Mouse (Mus musculus) midbrain, embryonic 16.5 days (tissue): ENCODE data around the gene Ufc1. TPM values are rescaled to one million over a fixed set of nuclear protein-coding genes. Genes with fewer than 3 reads are reported as not detected.

Experiments used
- ATAC-seq: fragments of 200-750 bp; cut with Nextera tagmentation; 2 replicates; pipeline ENCODE4 v1.8.0; 2017; ENCODE audit warnings: moderate TSS enrichment
- H3K27ac ChIP-seq: fragments of 300-500 bp; sonication (generic); 2 replicates; pipeline ENCODE4 v1.5.1; 2014; ENCODE audit warnings: mild to moderate bottlenecking, low read length, mixed read lengths
- H3K27me3 ChIP-seq: fragments of 300-500 bp; sonication (generic); 2 replicates; pipeline ENCODE4 v1.6.1; 2014; ENCODE audit warnings: low read depth, low read length, mixed read lengths; ENCODE audit not compliant: control insufficient read depth, insufficient read depth
- H3K36me3 ChIP-seq: fragments of 300-500 bp; sonication (generic); 2 replicates; pipeline ENCODE4 v1.6.1; 2014; ENCODE audit warnings: mild to moderate bottlenecking, low read length, moderate library complexity, mixed read lengths; ENCODE audit not compliant: control insufficient read depth, insufficient read depth
- H3K4me1 ChIP-seq: fragments of 300-500 bp; sonication (generic); 2 replicates; pipeline ENCODE4 v1.6.1; 2014; ENCODE audit warnings: mild to moderate bottlenecking, low read length, mixed read lengths; ENCODE audit not compliant: control insufficient read depth, insufficient read depth
- H3K4me2 ChIP-seq: fragments of 300-500 bp; sonication (generic); 2 replicates; pipeline ENCODE4 v1.6.1; 2014; ENCODE audit warnings: mild to moderate bottlenecking, low read length, mixed read lengths
- H3K4me3 ChIP-seq: fragments of 300-500 bp; sonication (generic); 2 replicates; pipeline ENCODE4 v1.5.1; 2014; ENCODE audit warnings: low read depth, mild to moderate bottlenecking, low read length, moderate library complexity, mixed read lengths
- H3K9ac ChIP-seq: fragments of 300-500 bp; sonication (generic); 2 replicates; pipeline ENCODE4 v1.6.1; 2014; ENCODE audit warnings: low read depth, low read length, mixed read lengths
- H3K9me3 ChIP-seq: fragments of 300-500 bp; sonication (generic); replicated peaks from 2 replicates; pipeline ENCODE4 v1.6.1; 2014; ENCODE audit warnings: mild to moderate bottlenecking, low read length, mixed read lengths; ENCODE audit not compliant: control insufficient read depth, poor library complexity, severe bottlenecking
- WGBS: fragments of 180-500 bp; shearing (Covaris S2); extraction: QIAGEN DNeasy Blood & Tissue Kit; methylation state at CpG from one replicate; pipeline ENCODE4 v1.1.7; 2014; 5-methylcytosine and 5-hydroxymethylcytosine counted together
- polyA plus RNA-seq: library from polyadenylated mRNA; unstranded; fragments of >200 nt; fragmentation: Nextera tagmentation; extraction: Ambion mirVana; gene quantifications from 2 replicates; pipeline ENCODE4 v1.2.1, GENCODE M21; 2015

Ufc1 gene
- polyA plus RNA-seq, 1 experiment from 2014 or later: 116 TPM

DNA sequence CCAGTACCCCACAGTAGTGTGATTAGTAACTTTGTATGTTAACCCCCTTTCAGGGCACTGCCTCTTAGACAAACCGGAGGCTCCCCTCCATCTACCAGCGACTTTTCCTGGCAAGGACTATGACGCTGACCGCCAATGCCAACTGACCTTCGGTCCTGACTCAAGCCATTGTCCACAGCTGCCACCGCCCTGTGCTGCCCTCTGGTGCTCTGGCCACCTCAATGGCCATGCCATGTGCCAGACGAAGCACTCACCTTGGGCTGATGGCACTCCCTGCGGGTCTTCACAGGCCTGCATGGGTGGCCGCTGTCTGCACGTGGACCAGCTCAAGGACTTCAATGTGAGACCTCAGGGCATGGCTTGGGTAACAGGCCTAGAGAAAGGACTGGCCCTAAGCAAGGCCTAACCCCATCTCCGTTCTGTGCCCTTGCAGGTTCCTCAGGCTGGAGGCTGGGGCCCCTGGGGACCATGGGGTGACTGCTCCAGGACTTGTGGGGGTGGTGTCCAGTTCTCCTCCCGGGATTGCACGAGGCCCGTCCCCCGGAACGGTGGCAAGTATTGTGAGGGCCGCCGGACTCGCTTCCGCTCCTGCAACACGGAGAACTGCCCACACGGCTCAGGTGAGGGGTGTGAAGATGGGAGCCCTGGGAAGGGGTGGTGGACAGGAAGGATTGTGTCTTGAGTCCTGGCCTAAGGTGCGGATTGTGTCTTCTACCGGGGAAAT, 38.6 kb downstream of the Ufc1 start:
- H3K27ac ChIP-seq: no peak overlapping the region
- H3K4me1 ChIP-seq: peaks cover 8% of the 10 kb centered on the region
- H3K4me3 ChIP-seq: no peak overlapping the region
- no peak for ATAC-seq
- H3K27me3 ChIP-seq: no peaks in the 10 kb centered on the region
- no peak overlapping the region for H3K4me2 ChIP-seq
- H3K9ac ChIP-seq: no peak overlapping the region
- H3K9me3 ChIP-seq: no peaks in the 10 kb centered on the region
- WGBS: 93% methylated on average over 24 of the region's 24 CpGs
- no peaks in the 10 kb centered on the region for H3K36me3 ChIP-seq

GRCm38 (mm10) chr1:171252415-171252814, 42.4 kb downstream of the Ufc1 start:
- ATAC-seq: no peak
- 0 out of 2 replicates have a peak overlapping the region, but pooled peaks have one; percentile 4 for H3K27ac ChIP-seq
- H3K36me3 ChIP-seq: no peaks in the 10 kb centered on the region
- no peaks in the 10 kb centered on the region for H3K9me3 ChIP-seq
- 47% methylated on average over 17 of the region's 17 CpGs for WGBS
- H3K4me3 ChIP-seq: peak overlapping the region; percentile 13; the same call in 1 of the 2 replicates
- no peaks in the 10 kb centered on the region for H3K27me3 ChIP-seq
- peaks cover 21% of the 10 kb centered on the region for H3K4me1 ChIP-seq
- H3K9ac ChIP-seq: no peak overlapping the region
- H3K4me2 ChIP-seq: peak overlapping the region; percentile 53

GRCm38 (mm10) chr1:171251594-171252324, 43.1 kb downstream of the Ufc1 start:
- Histone ChIP-seq H3K27ac (0 out of 2 replicates have a peak overlapping the region, but pooled peaks have one; percentile 4), H3K9ac (peak overlapping the region; percentile 39; the same call in 1 of the 2 replicates), H3K9me3 (no peaks in the 10 kb centered on the region), H3K4me1 (peaks cover 22% of the 10 kb centered on the region), H3K4me3 (peak overlapping the region; percentile 34), H3K36me3 (no peaks in the 10 kb centered on the region), H3K4me2 (peak overlapping the region; percentile 53), H3K27me3 (no peaks in the 10 kb centered on the region)
- 5% methylated on average over 13 of the region's 13 CpGs for WGBS
- no peak for ATAC-seq

GRCm38 (mm10) chr1:171250680-171251593, 43.9 kb downstream of the Ufc1 start, which contains the start of gene Ndufs2:
TSS of gene Ndufs2 (minus strand) at chr1:171251388.
- no peaks in the 10 kb centered on the region for H3K9me3 ChIP-seq
- H3K9ac ChIP-seq: peak within 1 kb of the TSS; percentile 61
- H3K36me3 ChIP-seq: no peaks in the 10 kb centered on the region
- H3K4me2 ChIP-seq: peak within 1 kb of the TSS; percentile 53
- no peak for ATAC-seq
- H3K4me3 ChIP-seq: peak within 1 kb of the TSS; percentile 34
- H3K4me1 ChIP-seq: peaks cover 27% of the 10 kb centered on the region
- H3K27me3 ChIP-seq: no peaks in the 10 kb centered on the region
- H3K27ac ChIP-seq: peak within 1 kb of the TSS; percentile 53
- WGBS: 14% methylated on average over 26 of the region's 26 CpGs

DNA sequence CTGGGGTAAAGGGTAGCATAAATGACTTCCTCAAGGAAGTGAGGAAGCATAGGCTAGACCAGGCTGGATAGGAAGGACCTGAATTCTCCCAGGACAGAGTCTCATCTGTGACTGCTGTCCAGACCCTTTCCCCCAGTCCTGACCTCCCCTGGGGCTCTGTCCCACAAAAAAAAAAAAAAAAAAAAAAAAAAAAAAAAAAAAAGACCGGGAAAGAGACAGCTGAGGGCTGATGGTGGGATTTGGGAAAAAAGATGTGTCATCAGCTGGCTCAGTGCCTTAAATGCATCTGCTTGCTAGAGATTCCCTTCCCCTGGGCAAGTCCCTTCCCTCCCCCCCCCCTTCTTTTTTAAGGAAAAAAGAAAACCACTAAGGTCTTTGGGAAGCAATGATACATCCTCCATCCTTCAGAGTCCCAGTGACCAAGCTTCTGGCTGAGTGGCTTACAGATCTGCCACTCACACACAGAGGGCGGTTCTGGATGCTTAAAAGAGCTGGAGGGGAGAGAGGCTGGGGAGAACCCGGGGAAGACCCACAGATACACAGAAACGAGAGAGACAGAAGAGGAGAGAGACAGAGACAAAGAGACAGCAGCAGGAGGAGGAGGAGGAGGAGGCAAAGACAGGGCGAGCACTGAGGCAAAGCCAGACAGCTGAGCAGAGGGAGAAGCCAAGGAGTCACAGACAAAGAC, 44.8 kb downstream of the Ufc1 start, which contains the start of gene Adamts4:
Gene Adamts4 (plus strand): TSS at position 509 of the 688 bp plus-strand sequence.
- Histone ChIP-seq H3K27ac (peak within 1 kb of the TSS; percentile 53), H3K27me3 (no peaks in the 10 kb centered on the region), H3K4me3 (peak within 1 kb of the TSS; percentile 34), H3K9ac (peak within 1 kb of the TSS; percentile 61), H3K4me1 (peaks cover 33% of the 10 kb centered on the region), H3K9me3 (no peaks in the 10 kb centered on the region), H3K36me3 (no peaks in the 10 kb centered on the region), H3K4me2 (peak within 1 kb of the TSS; percentile 53)
- no peak for ATAC-seq
- WGBS: 14% methylated on average over 5 of the region's 5 CpGs

- 32% methylated on average over 3 of the region's 3 CpGs for WGBS
Measured at GRCm38 (mm10) chr1:171248386-171249226, 46.2 kb downstream of the Ufc1 start.

GRCm38 (mm10) chr1:171247916-171248315, 46.9 kb downstream of the Ufc1 start:
- Histone ChIP-seq H3K4me1 (peaks cover 33% of the 10 kb centered on the region), H3K9ac (peak overlapping the region; percentile 57; the same call in 1 of the 2 replicates), H3K36me3 (no peaks in the 10 kb centered on the region; the same call in 1 of the 2 replicates), H3K27me3 (no peaks in the 10 kb centered on the region), H3K4me3 (no peak overlapping the region), H3K9me3 (no peaks in the 10 kb centered on the region), H3K27ac (peak overlapping the region; percentile 51), H3K4me2 (peak overlapping the region; percentile 63)
- ATAC-seq: no peak
- 30% methylated on average over 4 of the region's 4 CpGs for WGBS

More at GRCm38 (mm10) chr1:171248386-171249226, 46.2 kb downstream of the Ufc1 start:
- no peaks in the 10 kb centered on the region; the same call in 1 of the 2 replicates for H3K36me3 ChIP-seq
- peaks cover 33% of the 10 kb centered on the region for H3K4me1 ChIP-seq
- H3K4me3 ChIP-seq: no peak overlapping the region
- H3K9me3 ChIP-seq: no peaks in the 10 kb centered on the region
- H3K27ac ChIP-seq: no peak overlapping the region
- H3K4me2 ChIP-seq: no peak overlapping the region
- no peaks in the 10 kb centered on the region for H3K27me3 ChIP-seq
- ATAC-seq: no peak
- H3K9ac ChIP-seq: no peak overlapping the region
